Mouse (Mus musculus) cerebellum, adult 2 months (tissue): ENCODE data around the gene Ide.

ENCODE experiments used
- CTCF ChIP-seq: fragments of 200-500 bp; IDR thresholded peaks from 2 replicates; pipeline ENCODE4 v1.5.1; 2011; ENCODE audit warnings: low read depth, mild to moderate bottlenecking, control low read depth, low read length, moderate library complexity, borderline replicate concordance; ENCODE audit not compliant: insufficient read depth
- POLR2A ChIP-seq: fragments of 200-500 bp; IDR thresholded peaks from 2 replicates; pipeline ENCODE4 v1.6.1; 2011; ENCODE audit warnings: low read length, control low read depth, borderline replicate concordance; ENCODE audit not compliant: insufficient read depth

- TF ChIP-seq CTCF (no peak), POLR2A (no peak)
These were observed 15.1 kb upstream of the Ide start for GRCm38 (mm10) chr19:37352756-37353155.
